Mouse (Mus musculus) hindbrain, postnatal 0 days (tissue): ENCODE measurements around the gene Gas1. TPM values are rescaled to one million over a fixed set of nuclear protein-coding genes. Genes with fewer than 3 reads are reported as not detected.

ENCODE experiments used
- ATAC-seq: fragments of 200-750 bp; cut with Nextera tagmentation; 2 replicates; pipeline ENCODE4 v1.8.0; 2017; ENCODE audit warnings: mild to moderate bottlenecking, moderate TSS enrichment, moderate library complexity
- DNase-seq: peaks from one replicate; pipeline ENCODE4 v3.0.0-alpha.2; 2015; ENCODE audit warnings: low spot score
- H3K27ac ChIP-seq: fragments of 300-500 bp; sonication (generic); 2 replicates; pipeline ENCODE4 v1.5.1; 2014; ENCODE audit warnings: mild to moderate bottlenecking
- H3K27me3 ChIP-seq: fragments of 300-500 bp; sonication (generic); 2 replicates; pipeline ENCODE4 v1.6.1; 2014; ENCODE audit warnings: low read length, mixed read lengths; ENCODE audit not compliant: insufficient read depth
- H3K36me3 ChIP-seq: fragments of 300-500 bp; sonication (generic); 2 replicates; pipeline ENCODE4 v1.6.1; 2014; ENCODE audit warnings: low read length, mixed read lengths; ENCODE audit not compliant: insufficient read depth
- H3K4me1 ChIP-seq: fragments of 300-500 bp; sonication (generic); 2 replicates; pipeline ENCODE4 v1.6.1; 2014; ENCODE audit warnings: antibody characterized with exemption, low read length, mixed read lengths; ENCODE audit not compliant: insufficient read depth
- H3K4me2 ChIP-seq: fragments of 300-500 bp; sonication (generic); 2 replicates; pipeline ENCODE4 v1.6.1; 2014; ENCODE audit warnings: low read depth, mild to moderate bottlenecking, low read length, moderate library complexity, mixed read lengths
- H3K4me3 ChIP-seq: fragments of 300-500 bp; sonication (generic); 2 replicates; pipeline ENCODE4 v1.5.1; 2014; ENCODE audit warnings: low read length
- H3K9ac ChIP-seq: fragments of 300-500 bp; sonication (generic); replicated peaks from 2 replicates; pipeline ENCODE4 v1.6.1; 2014; ENCODE audit warnings: mild to moderate bottlenecking, low read length, moderate library complexity, mixed read lengths
- H3K9me3 ChIP-seq: fragments of 300-500 bp; sonication (generic); 2 replicates; pipeline ENCODE4 v1.6.1; 2016; ENCODE audit warnings: low read length, mixed read lengths
- CTCF ChIP-seq: IDR thresholded peaks from 2 replicates; pipeline ENCODE4 v1.5.1; 2016; ENCODE audit warnings: antibody characterized with exemption, control low read depth, low read depth
- WGBS: fragments of 180-500 bp; shearing (Covaris S2); extraction: QIAGEN DNeasy Blood & Tissue Kit; methylation state at CpG from one replicate; pipeline ENCODE4 v1.1.7; 2014; 5-methylcytosine and 5-hydroxymethylcytosine counted together
- polyA plus RNA-seq: library from polyadenylated mRNA; unstranded; fragments of >200 nt; fragmentation: Nextera tagmentation; extraction: Ambion mirVana; gene quantifications from 2 replicates; pipeline ENCODE4 v1.2.1, GENCODE M21; 2015
- total RNA-seq: library from RNA; depleted of rRNA; stranded (reverse); fragments of >200 nt; gene quantifications from 2 replicates; pipeline ENCODE4 v1.2.3, GENCODE M21; 2014

Gas1 gene
- total and polyA plus RNA-seq, 2 experiments from 2014 or later: 17.3 to 60.3 TPM

DNA sequence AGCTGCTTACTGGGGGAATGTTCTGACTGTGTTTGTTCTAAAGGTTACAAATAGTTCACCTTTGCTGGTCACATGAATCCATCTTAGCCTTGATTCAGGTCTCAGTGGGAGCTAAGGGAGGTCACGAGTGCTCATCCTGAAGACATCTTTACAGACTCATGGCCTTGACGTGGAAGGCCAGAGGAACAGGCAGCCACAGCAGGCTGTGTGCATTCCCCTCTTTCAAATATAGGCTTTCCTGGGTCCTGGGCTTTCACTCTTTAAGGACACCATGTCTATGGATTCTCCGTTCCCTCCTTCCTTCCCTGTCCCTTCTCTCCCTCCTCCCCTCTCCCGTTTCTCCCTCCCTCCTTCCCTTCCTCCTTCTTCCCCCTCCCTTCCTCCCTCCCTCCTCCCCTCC lies 2.5 kb upstream of the Gas1 start:
- Histone ChIP-seq H3K36me3 (no peaks in the 10 kb centered on the region), H3K4me2 (no peak overlapping the region), H3K27ac (no peak overlapping the region), H3K4me1 (no peaks in the 10 kb centered on the region; the same call in 1 of the 2 replicates), H3K9ac (no peak overlapping the region), H3K27me3 (no peaks in the 10 kb centered on the region), H3K4me3 (no peak overlapping the region), H3K9me3 (no peaks in the 10 kb centered on the region)
- no peak for TF ChIP-seq CTCF
- no peak for DNase-seq
- ATAC-seq: no peak
- WGBS: 81% methylated on average over 4 of the region's 4 CpGs

DNA sequence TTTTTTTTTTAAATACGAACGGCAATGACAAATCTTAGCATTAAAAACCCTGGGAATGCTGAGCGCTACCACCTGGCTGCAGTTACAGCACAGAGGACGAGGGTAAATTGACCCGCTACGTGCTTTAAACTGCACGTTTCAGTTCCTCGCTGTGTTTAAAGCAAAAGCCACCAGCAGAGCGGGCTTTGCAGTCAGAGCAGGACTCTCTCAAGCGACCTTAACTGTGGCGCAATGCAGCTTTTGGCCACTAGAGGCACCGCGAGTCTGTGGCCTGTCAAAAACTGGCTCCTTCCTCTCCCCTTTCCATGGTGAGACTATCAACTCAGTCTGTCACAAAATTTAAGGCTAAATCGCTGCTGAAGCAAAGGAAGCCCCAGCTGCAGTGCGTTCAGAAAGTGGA lies 1.3 kb upstream of the Gas1 start:
- Histone ChIP-seq H3K27me3 (no peaks in the 10 kb centered on the region), H3K9me3 (no peaks in the 10 kb centered on the region), H3K4me1 (no peaks in the 10 kb centered on the region; the same call in 1 of the 2 replicates), H3K27ac (peak overlapping the region; percentile 91), H3K4me3 (peak overlapping the region; percentile 77), H3K4me2 (peak overlapping the region; percentile 85), H3K9ac (0 out of 2 replicates have a peak overlapping the region, but pooled peaks have one; percentile 17), H3K36me3 (no peaks in the 10 kb centered on the region)
- ATAC-seq: peak; percentile 15; the same call in 1 of the 2 replicates
- TF ChIP-seq CTCF: peak; percentile 98
- peak; percentile 96 for DNase-seq
- under 1% methylated on average over 15 of the region's 15 CpGs for whole genome bisulfite sequencing

DNA sequence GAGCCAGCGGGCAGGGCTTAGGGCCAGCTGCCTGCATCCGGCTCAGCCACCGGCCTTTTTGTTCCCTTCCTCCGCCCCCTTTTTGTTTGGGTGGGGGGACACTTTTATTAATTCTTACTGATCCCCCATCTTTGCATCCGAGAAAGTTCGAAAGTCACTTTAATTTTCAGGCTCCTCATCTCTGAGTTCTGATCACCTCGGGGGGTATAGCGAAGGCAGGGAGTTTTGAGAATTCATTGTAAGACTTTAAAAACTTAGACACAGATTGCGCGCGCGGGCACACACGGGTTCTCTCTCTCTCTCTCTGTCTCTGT lies 589 bp upstream of the Gas1 start:
- no peak for TF ChIP-seq CTCF
- no peak for ATAC-seq
- H3K9me3 ChIP-seq: no peaks in the 10 kb centered on the region
- H3K36me3 ChIP-seq: no peaks in the 10 kb centered on the region
- no peak for DNase-seq
- peak overlapping the region; percentile 85; the same call in 1 of the 2 replicates for H3K9ac ChIP-seq
- H3K4me3 ChIP-seq: peak overlapping the region; percentile 77
- WGBS: 1% methylated on average over 13 of the region's 13 CpGs
- H3K27me3 ChIP-seq: no peaks in the 10 kb centered on the region
- peak overlapping the region; percentile 91; the same call in 1 of the 2 replicates for H3K27ac ChIP-seq
- peak overlapping the region; percentile 85 for H3K4me2 ChIP-seq
- no peaks in the 10 kb centered on the region; the same call in 1 of the 2 replicates for H3K4me1 ChIP-seq

DNA sequence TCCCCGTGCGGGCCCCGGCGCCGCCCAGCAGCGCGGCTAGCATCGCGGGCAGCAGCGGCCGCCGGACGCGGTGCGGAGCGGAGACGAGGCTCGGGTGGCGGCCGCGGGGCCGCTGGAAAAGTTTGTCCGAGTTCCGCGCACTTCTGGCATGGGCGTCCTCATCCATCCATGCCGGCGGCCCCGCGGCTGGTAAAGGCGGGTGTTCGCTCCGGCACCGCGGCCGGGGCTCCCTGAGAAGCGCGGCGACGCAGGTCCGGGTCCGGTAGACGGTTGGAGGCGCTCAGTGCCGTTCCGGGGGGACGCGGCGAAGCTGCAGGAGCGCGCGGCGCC lies 424 bp downstream of the Gas1 start:
- 1% methylated on average over 53 of the region's 53 CpGs for WGBS

DNA sequence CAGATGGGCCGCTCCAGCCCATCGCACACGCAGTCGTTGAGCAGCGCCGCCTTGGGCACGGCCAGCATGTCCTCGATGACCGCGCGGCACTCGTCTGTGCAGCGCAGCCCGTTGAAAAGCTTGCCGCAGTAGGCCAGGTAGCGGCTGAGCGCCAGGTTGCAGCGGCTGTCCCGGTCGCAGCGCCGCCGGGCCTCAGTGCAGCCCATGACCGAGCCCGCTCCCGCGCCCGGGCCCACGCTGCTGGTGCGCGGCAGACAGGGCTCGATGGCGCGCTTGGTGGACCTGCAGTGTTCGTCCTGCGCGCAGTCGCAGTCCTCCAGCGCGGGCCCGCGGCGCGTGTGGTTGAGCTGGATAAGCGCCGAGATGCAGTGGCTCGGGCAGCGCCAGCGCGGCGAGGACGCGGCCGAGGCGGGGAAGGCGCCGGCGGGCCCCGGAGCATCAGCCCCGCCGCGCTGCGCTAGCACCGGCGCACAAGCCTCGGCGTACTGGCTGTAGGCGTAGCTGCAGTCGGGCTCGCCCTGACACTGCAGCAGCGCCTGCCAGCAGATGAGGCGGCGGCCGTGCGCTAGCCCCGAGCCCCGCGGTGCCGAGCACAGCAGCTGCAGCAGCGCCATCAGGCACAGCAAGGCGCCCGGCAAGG lies 909 bp downstream of the Gas1 start:
- Histone ChIP-seq H3K36me3 (no peaks in the 10 kb centered on the region), H3K9ac (peak overlapping the region; percentile 85), H3K4me3 (peak overlapping the region; percentile 77), H3K4me2 (peak overlapping the region; percentile 85), H3K9me3 (no peaks in the 10 kb centered on the region), H3K4me1 (peaks cover 7% of the 10 kb centered on the region), H3K27me3 (no peaks in the 10 kb centered on the region), H3K27ac (peak overlapping the region; percentile 91)
- under 1% methylated on average over 57 of the region's 82 CpGs for WGBS
- ATAC-seq: peak; percentile 71
- peak; percentile 91 for DNase-seq
- TF ChIP-seq CTCF: peak; percentile 28; the same call in 1 of the 2 replicates

More for the DNA sequence above, 424 bp downstream of the Gas1 start:
- peak overlapping the region; percentile 91 for H3K27ac ChIP-seq
- no peak for DNase-seq
- peak overlapping the region; percentile 85 for H3K9ac ChIP-seq
- H3K4me2 ChIP-seq: peak overlapping the region; percentile 85
- ATAC-seq: peak; percentile 0
- no peaks in the 10 kb centered on the region for H3K9me3 ChIP-seq
- H3K36me3 ChIP-seq: no peaks in the 10 kb centered on the region
- peak overlapping the region; percentile 77 for H3K4me3 ChIP-seq
- H3K27me3 ChIP-seq: no peaks in the 10 kb centered on the region
- peaks cover 6% of the 10 kb centered on the region for H3K4me1 ChIP-seq
- TF ChIP-seq CTCF: no peak

DNA sequence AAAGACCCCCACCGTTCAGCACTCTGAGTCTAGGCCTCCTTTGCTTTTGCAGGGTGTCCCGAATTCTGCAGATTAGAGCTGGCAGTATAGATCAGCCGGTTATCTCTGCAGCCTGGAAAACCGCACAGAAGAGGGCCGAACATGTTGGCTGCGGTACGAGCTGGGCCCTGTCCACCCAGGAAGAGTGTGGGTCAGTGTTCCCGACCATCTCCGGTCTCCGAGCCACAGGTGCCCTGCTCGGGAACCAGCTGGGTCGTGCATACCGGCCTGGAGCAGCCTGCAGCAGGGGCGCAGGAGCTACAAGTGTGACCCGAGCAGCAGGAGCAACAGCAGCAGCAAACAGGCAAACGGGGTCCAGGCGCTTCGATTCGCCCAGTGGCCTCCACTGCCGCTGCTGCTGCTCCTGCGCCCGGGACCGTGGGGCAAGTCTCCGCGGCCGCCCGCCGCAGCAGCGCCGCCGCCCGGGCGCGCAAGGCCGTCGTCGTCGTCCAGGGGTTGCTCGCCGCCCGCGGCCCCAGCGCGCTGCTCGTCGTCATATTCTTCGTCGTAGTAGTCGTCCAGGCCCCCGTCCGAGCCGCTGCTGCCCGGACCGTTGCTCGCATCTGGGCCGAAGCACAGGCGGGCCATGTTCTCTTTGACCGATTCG lies 1.6 kb downstream of the Gas1 start:
- WGBS: under 1% methylated on average over 51 of the region's 59 CpGs
- Histone ChIP-seq H3K27me3 (no peaks in the 10 kb centered on the region), H3K27ac (peak overlapping the region; percentile 91), H3K4me2 (peak overlapping the region; percentile 85), H3K9me3 (no peaks in the 10 kb centered on the region), H3K9ac (peak overlapping the region; percentile 85), H3K4me1 (peaks cover 7% of the 10 kb centered on the region), H3K4me3 (peak overlapping the region; percentile 77), H3K36me3 (no peaks in the 10 kb centered on the region)
- TF ChIP-seq CTCF: no peak
- peak; percentile 63 for DNase-seq
- ATAC-seq: peak; percentile 6

DNA sequence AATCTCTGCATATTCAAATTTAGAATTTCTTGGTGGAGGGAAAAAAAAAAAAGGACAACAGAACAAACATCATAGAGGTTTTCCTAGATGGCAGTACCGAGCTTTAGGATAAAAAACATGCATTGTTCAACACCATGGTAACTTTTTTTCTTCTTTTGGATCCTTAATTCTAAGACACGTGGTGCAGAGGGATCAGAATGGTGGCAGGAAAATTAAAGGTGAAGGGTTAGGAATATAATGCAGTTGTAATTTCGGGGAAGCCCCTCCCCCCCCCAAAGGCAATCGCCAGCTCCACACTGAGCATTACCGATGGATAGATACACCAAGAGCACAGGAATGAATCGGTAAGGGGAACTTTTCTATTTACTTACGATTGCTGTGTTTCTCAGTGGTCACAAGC lies 2.2 kb downstream of the Gas1 start:
- peak; percentile 36 for DNase-seq
- peak overlapping the region; percentile 91; the same call in 1 of the 2 replicates for H3K27ac ChIP-seq
- TF ChIP-seq CTCF: peak; percentile 36

More for the DNA sequence above, 2.2 kb downstream of the Gas1 start:
- H3K4me3 ChIP-seq: peak overlapping the region; percentile 77
- peaks cover 7% of the 10 kb centered on the region for H3K4me1 ChIP-seq
- H3K9ac ChIP-seq: peak overlapping the region; percentile 85
- peak overlapping the region; percentile 85 for H3K4me2 ChIP-seq
- no peaks in the 10 kb centered on the region for H3K36me3 ChIP-seq
- ATAC-seq: no peak
- WGBS: under 1% methylated on average over 7 of the region's 7 CpGs
- no peaks in the 10 kb centered on the region for H3K9me3 ChIP-seq
- H3K27me3 ChIP-seq: no peaks in the 10 kb centered on the region
